Mouse (Mus musculus): ENCODE data around the gene Insig1.

GRCm38 (mm10) chr5:28039746-28040655 lies 31.2 kb upstream of the Insig1 start:
- no peak for TF ChIP-seq POLR2A (IDR thresholded peaks at IDR 0.05; ENCODE audit: low read depth, low read length)
- no peak for TF ChIP-seq CTCF (IDR thresholded peaks at IDR 0.05; ENCODE audit: extremely low read depth, insufficient read length, insufficient replicate concordance, low read depth, low read length)
